Mouse (Mus musculus) midbrain, embryonic 10.5 days (tissue): ENCODE measurements around the gene Mfsd6l. TPM values are rescaled to one million over a fixed set of nuclear protein-coding genes. Genes with fewer than 3 reads are reported as not detected.

Experiments
- DNase-seq: peaks from one replicate; pipeline ENCODE4 v3.0.0-alpha.2; 2017; ENCODE audit warnings: low spot score
- H3K27ac ChIP-seq: fragments of 300-500 bp; sonication (generic); replicated peaks from 2 replicates; pipeline ENCODE4 v1.5.1; 2016; ENCODE audit warnings: mild to moderate bottlenecking
- H3K27me3 ChIP-seq: fragments of 300-500 bp; sonication (generic); 2 replicates; pipeline ENCODE4 v1.6.1; 2016; ENCODE audit warnings: low read depth, mild to moderate bottlenecking; ENCODE audit not compliant: poor library complexity, severe bottlenecking
- H3K36me3 ChIP-seq: fragments of 300-500 bp; sonication (generic); 2 replicates; pipeline ENCODE4 v1.6.1; 2016; ENCODE audit warnings: mild to moderate bottlenecking, moderate library complexity
- H3K4me1 ChIP-seq: fragments of 300-500 bp; sonication (generic); 2 replicates; pipeline ENCODE4 v1.6.1; 2016
- H3K4me3 ChIP-seq: fragments of 300-500 bp; sonication (generic); 2 replicates; pipeline ENCODE4 v1.5.1; 2016; ENCODE audit warnings: mild to moderate bottlenecking, moderate library complexity
- H3K9me3 ChIP-seq: fragments of 300-500 bp; sonication (generic); replicated peaks from 2 replicates; pipeline ENCODE4 v1.6.1; 2016; ENCODE audit warnings: mild to moderate bottlenecking
- WGBS: fragments of 180-500 bp; shearing (Covaris S2); methylation state at CpG from one replicate; pipeline ENCODE4 v1.1.7; 2016; 5-methylcytosine and 5-hydroxymethylcytosine counted together
- polyA plus RNA-seq: library from polyadenylated mRNA; unstranded; fragments of >200 nt; fragmentation: Nextera tagmentation; extraction: Ambion mirVana; gene quantifications from 2 replicates; pipeline ENCODE4 v1.2.1, GENCODE M21; 2016

The Mfsd6l gene
- polyA plus RNA-seq, 1 experiment from 2014 or later, result not detected

GRCm38 (mm10) chr11:68589055-68589809 is 33.2 kb downstream of the Mfsd6l start:
- 63% methylated on average over 8 of the region's 8 CpGs for WGBS
- peak; percentile 71 for DNase-seq
- peaks cover 50% of the 10 kb centered on the region for H3K4me1 ChIP-seq

DNA sequence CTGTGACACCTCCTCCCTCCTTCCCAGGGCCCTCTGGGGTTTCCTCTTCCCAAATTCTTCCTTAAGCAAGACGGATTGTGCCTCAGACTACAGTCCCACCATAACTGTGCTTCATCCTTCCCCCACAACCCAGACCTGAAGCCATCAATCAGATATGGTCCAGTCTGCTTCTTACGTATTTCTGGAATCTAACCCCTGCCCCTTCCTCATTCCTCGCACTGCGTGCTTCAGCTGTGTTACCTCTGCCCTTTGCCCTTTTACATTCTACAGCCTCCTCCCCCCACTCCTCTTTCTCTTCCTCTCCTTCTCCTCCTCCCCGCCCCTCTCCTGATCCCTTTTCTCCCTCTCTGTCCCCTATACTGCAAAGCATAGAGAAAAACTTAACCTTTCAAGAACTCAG is 35.7 kb downstream of the Mfsd6l start:
- 11% methylated on average over 5 of the region's 5 CpGs for WGBS
- H3K4me3 ChIP-seq, result no peak overlapping the region
- H3K27me3 ChIP-seq, result peaks cover 21% of the 10 kb centered on the region
- H3K36me3 ChIP-seq, result no peaks in the 10 kb centered on the region
- no peaks in the 10 kb centered on the region for H3K9me3 ChIP-seq
- peaks cover 50% of the 10 kb centered on the region for H3K4me1 ChIP-seq
- no peak overlapping the region for H3K27ac ChIP-seq
- DNase-seq, result no peak

More at GRCm38 (mm10) chr11:68589055-68589809, 33.2 kb downstream of the Mfsd6l start:
- Histone ChIP-seq H3K4me3 (no peak overlapping the region), H3K36me3 (no peaks in the 10 kb centered on the region), H3K27ac (no peak overlapping the region), H3K9me3 (no peaks in the 10 kb centered on the region), H3K27me3 (peaks cover 18% of the 10 kb centered on the region)

- Histone ChIP-seq H3K27ac (no peak overlapping the region; the same call in 1 of the 2 replicates), H3K9me3 (no peaks in the 10 kb centered on the region), H3K4me1 (peaks cover 43% of the 10 kb centered on the region), H3K4me3 (no peak overlapping the region), H3K27me3 (peaks cover 21% of the 10 kb centered on the region), H3K36me3 (no peaks in the 10 kb centered on the region)
- no peak for DNase-seq
- WGBS, result 71% methylated on average over 3 of the region's 3 CpGs
These were observed 37.3 kb downstream of the Mfsd6l start for GRCm38 (mm10) chr11:68593247-68593646.

DNA sequence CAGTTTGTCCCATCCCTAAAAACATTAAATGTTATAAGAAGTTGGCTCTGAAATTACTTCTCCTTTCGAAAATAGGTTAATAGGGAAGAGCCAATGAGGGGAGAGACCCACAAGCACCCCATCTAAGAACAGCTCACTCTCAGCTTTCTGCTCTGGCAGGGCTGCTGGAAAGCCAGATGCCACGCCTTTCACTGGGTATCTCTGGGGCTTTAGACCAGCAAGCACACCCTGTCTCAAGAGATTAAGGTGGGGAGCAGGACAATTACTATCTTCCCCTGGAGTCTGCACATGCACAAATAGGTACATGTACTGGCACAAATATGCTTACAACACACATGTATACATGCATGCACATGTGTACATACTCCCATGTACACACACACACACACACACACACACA is 41.9 kb downstream of the Mfsd6l start:
- no peak overlapping the region for H3K27ac ChIP-seq

GRCm38 (mm10) chr11:68600551-68601021 is 44.6 kb downstream of the Mfsd6l start:
- Histone ChIP-seq H3K4me3 (no peak overlapping the region), H3K4me1 (peaks cover 30% of the 10 kb centered on the region), H3K27me3 (no peaks in the 10 kb centered on the region; the same call in 1 of the 2 replicates), H3K36me3 (no peaks in the 10 kb centered on the region), H3K9me3 (no peaks in the 10 kb centered on the region), H3K27ac (peak overlapping the region; percentile 61; the same call in 1 of the 2 replicates)
- WGBS, result 44% methylated on average over 6 of the region's 6 CpGs
- no peak for DNase-seq

More for the DNA sequence above, 41.9 kb downstream of the Mfsd6l start:
- Histone ChIP-seq H3K9me3 (no peaks in the 10 kb centered on the region), H3K36me3 (no peaks in the 10 kb centered on the region), H3K4me3 (no peak overlapping the region), H3K27me3 (peaks cover 4% of the 10 kb centered on the region), H3K4me1 (peaks cover 36% of the 10 kb centered on the region)
- WGBS, result 87% methylated on average over 2 of the region's 2 CpGs
- no peak for DNase-seq

DNA sequence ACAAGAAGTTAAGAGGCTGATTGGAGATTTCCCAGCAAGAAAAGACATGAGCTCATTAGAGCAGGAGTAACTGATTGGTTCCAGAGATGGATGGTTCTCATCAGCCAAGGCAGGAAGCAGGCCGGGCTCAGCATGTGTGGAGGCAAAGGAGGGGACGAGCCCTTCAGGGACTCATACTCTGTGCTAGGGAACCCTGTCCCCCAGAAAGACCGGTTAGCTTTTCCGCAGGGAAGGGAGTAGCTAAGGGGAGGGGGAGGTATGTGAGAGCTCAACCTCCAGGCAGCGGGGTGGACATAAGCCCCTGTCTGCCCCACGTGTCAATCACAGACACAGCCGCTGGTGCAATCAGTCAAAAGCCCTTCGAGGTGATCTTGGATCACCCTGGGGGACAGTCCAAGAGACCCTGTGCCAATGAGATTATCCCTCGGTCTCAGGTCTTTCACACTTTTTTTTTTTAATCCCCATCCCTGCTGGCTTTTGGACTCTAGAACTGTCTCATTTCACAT is 45.6 kb downstream of the Mfsd6l start:
- Histone ChIP-seq H3K36me3 (no peaks in the 10 kb centered on the region), H3K27ac (peak overlapping the region; percentile 61), H3K4me1 (peaks cover 30% of the 10 kb centered on the region), H3K27me3 (no peaks in the 10 kb centered on the region; the same call in 1 of the 2 replicates), H3K4me3 (no peak overlapping the region), H3K9me3 (no peaks in the 10 kb centered on the region)
- WGBS, result 11% methylated on average over 9 of the region's 9 CpGs
- DNase-seq, result peak; percentile 53

DNA sequence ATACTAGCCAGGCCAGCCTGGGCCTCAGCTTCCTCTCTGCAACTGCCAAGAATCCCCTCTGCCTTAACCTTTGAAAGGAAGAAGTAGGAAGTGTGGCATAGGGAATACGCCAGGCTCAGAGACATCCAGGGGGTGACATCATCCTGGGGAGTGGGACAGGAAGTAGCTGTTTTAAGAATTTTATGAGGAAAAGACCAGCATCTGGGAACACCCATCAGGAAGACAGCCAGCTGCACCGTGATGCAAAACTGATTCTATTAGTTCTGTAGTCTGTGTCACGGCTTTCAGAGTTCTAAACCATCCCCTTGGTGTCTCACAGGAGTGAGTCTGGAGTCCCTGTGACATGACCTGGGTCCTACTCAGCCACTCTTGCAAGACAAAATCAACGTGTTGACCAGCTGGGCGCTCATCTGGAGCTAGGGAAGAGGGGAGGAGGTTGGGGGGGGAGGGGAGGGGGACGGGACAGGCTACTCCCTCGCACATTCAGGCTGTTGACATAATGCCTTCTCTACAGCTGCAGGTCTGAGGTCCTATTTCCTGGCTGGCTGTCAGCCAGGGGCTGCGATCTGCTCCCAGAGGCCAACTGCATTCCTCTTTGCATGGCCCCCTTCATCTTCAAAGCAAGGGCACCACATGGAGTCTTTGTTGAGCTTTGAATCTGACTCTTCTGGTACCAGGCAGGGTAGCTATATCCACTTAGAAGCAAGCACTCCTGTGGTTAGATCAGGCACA is 46.4 kb downstream of the Mfsd6l start:
- no peaks in the 10 kb centered on the region for H3K9me3 ChIP-seq
- no peaks in the 10 kb centered on the region for H3K36me3 ChIP-seq
- peak; percentile 60 for DNase-seq
- peaks cover 30% of the 10 kb centered on the region for H3K4me1 ChIP-seq
- no peak overlapping the region for H3K4me3 ChIP-seq
- 18% methylated on average over 8 of the region's 8 CpGs for WGBS
- peak overlapping the region; percentile 61 for H3K27ac ChIP-seq
- H3K27me3 ChIP-seq, result no peaks in the 10 kb centered on the region; the same call in 1 of the 2 replicates

DNA sequence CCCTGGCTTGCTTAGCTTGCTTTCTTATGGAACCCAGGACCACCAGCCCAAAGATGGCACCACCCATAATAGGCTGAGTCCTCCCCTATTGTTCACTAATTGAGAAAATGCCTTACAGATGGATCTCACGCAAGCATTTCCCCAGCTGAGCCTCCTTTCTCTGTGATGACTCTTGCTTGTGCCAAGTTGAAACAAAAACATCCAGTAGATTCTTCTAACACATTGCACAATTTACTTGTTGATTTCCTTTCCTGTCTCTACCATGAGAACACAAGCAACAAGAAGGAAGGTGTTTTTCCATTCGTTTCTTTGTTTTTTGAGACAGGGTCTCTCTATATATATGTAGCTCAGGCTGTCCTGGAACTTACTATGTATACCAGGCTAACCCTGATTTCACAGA is 51.1 kb downstream of the Mfsd6l start:
- WGBS, result 83% methylated on average over 2 of the region's 2 CpGs
- H3K27ac ChIP-seq, result no peak overlapping the region
- no peak for DNase-seq

More for the DNA sequence above, 51.1 kb downstream of the Mfsd6l start:
- H3K27me3 ChIP-seq, result no peaks in the 10 kb centered on the region
- H3K36me3 ChIP-seq, result no peaks in the 10 kb centered on the region
- H3K4me3 ChIP-seq, result no peak overlapping the region
- no peaks in the 10 kb centered on the region for H3K9me3 ChIP-seq
- peaks cover 10% of the 10 kb centered on the region for H3K4me1 ChIP-seq

Other genes with a start within 250 kb of the Mfsd6l start
- gene Ntn1, start 155.4 kb upstream of the Mfsd6l start, polyA plus RNA-seq, result 25.6 and 27.4 TPM in 2 replicates
- gene Pik3r5, start 124.1 kb upstream of the Mfsd6l start, polyA plus RNA-seq, result 0.68 and 0.90 TPM in 2 replicates
- gene Pik3r6, start 53.2 kb upstream of the Mfsd6l start, polyA plus RNA-seq, result 1.6 TPM in 2 replicates
- gene Ccdc42, start 30.8 kb downstream of the Mfsd6l start, polyA plus RNA-seq, result 1.5 and 2.2 TPM in 2 replicates
- 134 and 157 TPM in 2 replicates for gene Myh10, start 135.4 kb downstream of the Mfsd6l start, polyA plus RNA-seq